Mouse (Mus musculus): Measurements from ENCODE around the gene Stpg3. TPM values are rescaled to one million over a fixed set of nuclear protein-coding genes. Genes with fewer than 3 reads are reported as not detected.
A peak's percentile ranks its signal among the peaks of the same experiment; 100 is the strongest.

Gene Stpg3
- total and polyA plus RNA-seq, 3 experiments: not detected

GRCm38 (mm10) chr2:25170326-25171100 lies 43.9 kb downstream of the Stpg3 start:
- H3K36me3 ChIP-seq (replicated peaks in 1 of 2; ENCODE audit: control insufficient read depth in 1 of 2, insufficient read depth in 1 of 2, low read length in 1 of 2): no peaks in the 10 kb centered on the region
- no peak overlapping the region for H3K27ac ChIP-seq (ENCODE audit: insufficient read depth, low read depth)
- TF ChIP-seq EP300 (IDR thresholded peaks at IDR 0.05; ENCODE audit: low read length) (0 out of 2 replicates have a peak, but pooled peaks have one; percentile 4), NELFE (IDR thresholded peaks at IDR 0.05; ENCODE audit: low read depth, low read length) (no peak), JUND (conservative IDR thresholded peaks at IDR 0.05; ENCODE audit: low read depth, low read length) (no peak)
- no peak overlapping the region for H3K4me3 ChIP-seq (replicated peaks in 1 of 3; ENCODE audit: low read depth in 2 of 3, low read length in 2 of 3, poor library complexity in 1 of 3)
- no peak overlapping the region for H3K9ac ChIP-seq (ENCODE audit: insufficient read depth, low read depth)
- DNase-seq (ENCODE audit: extremely low read depth): no peak
- peaks cover 15 to 26% of the 10 kb centered on the region in 2 experiments for H3K4me1 ChIP-seq (ENCODE audit: control insufficient read depth in 1 of 2, insufficient read depth in 2 of 2)
- in situ Hi-C loops (cut with MboI; ENCODE audit: low pct_ligation_motif_present, low pct_unique_long_range_greater_than_20kb, low sequenced_read_pairs) (no loop called here), dilution Hi-C loops (cut with MboI; ENCODE audit: extremely low pct_ligation_motif_present, extremely low pct_unique_long_range_greater_than_20kb, low sequenced_read_pairs) (no loop called here)
- H3K4me2 ChIP-seq (ENCODE audit: insufficient read depth, low read depth, poor library complexity, severe bottlenecking): no peak overlapping the region
- peaks cover 22% of the 10 kb centered on the region for H3K27me3 ChIP-seq (replicated peaks)
- no peaks in the 10 kb centered on the region for H3K79me2 ChIP-seq (replicated peaks; ENCODE audit: control insufficient read depth, extremely low read depth, insufficient read depth, poor library complexity, severe bottlenecking)
- H3K9me3 ChIP-seq (replicated peaks; ENCODE audit: low read length): no peaks in the 10 kb centered on the region

GRCm38 (mm10) chr2:25169778-25170177 lies 44.7 kb downstream of the Stpg3 start:
- Histone ChIP-seq H3K36me3 (replicated peaks in 1 of 2; ENCODE audit: control insufficient read depth in 1 of 2, insufficient read depth in 1 of 2, low read length in 1 of 2) (no peaks in the 10 kb centered on the region), H3K79me2 (replicated peaks; ENCODE audit: control insufficient read depth, extremely low read depth, insufficient read depth, poor library complexity, severe bottlenecking) (no peaks in the 10 kb centered on the region), H3K4me3 (replicated peaks in 1 of 3; ENCODE audit: low read depth in 2 of 3, low read length in 2 of 3, poor library complexity in 1 of 3) (no peak overlapping the region), H3K27ac (ENCODE audit: insufficient read depth, low read depth) (no peak overlapping the region), H3K4me2 (ENCODE audit: insufficient read depth, low read depth, poor library complexity, severe bottlenecking) (no peak overlapping the region), H3K27me3 (replicated peaks) (peaks cover 15% of the 10 kb centered on the region), H3K9ac (ENCODE audit: insufficient read depth, low read depth) (no peak overlapping the region), H3K4me1 (ENCODE audit: control insufficient read depth in 1 of 2, insufficient read depth in 2 of 2) (peaks cover 13 to 26% of the 10 kb centered on the region in 2 experiments), H3K9me3 (replicated peaks; ENCODE audit: low read length) (no peaks in the 10 kb centered on the region)
- in situ Hi-C loops (cut with MboI; ENCODE audit: low pct_ligation_motif_present, low pct_unique_long_range_greater_than_20kb, low sequenced_read_pairs) (no loop called here), dilution Hi-C loops (cut with MboI; ENCODE audit: extremely low pct_ligation_motif_present, extremely low pct_unique_long_range_greater_than_20kb, low sequenced_read_pairs) (no loop called here)
- no peak for TF ChIP-seq MAX (IDR thresholded peaks at IDR 0.05; ENCODE audit: low read length)
- 0 out of 2 replicates have a peak, but pooled peaks have one; percentile 7 for TF ChIP-seq CHD2 (IDR thresholded peaks at IDR 0.05; ENCODE audit: low read length)
- DNase-seq (ENCODE audit: extremely low read depth): no peak

GRCm38 (mm10) chr2:25168665-25168978 lies 45.8 kb downstream of the Stpg3 start:
- in situ Hi-C loops (cut with MboI; ENCODE audit: low pct_ligation_motif_present, low pct_unique_long_range_greater_than_20kb, low sequenced_read_pairs): no loop called here
- H3K4me2 ChIP-seq (ENCODE audit: insufficient read depth, low read depth, poor library complexity, severe bottlenecking): no peak overlapping the region
- no peak overlapping the region for H3K9ac ChIP-seq (ENCODE audit: insufficient read depth, low read depth)
- H3K79me2 ChIP-seq (replicated peaks; ENCODE audit: control insufficient read depth, extremely low read depth, insufficient read depth, poor library complexity, severe bottlenecking): no peaks in the 10 kb centered on the region
- DNase-seq (ENCODE audit: extremely low read depth): no peak
- H3K9me3 ChIP-seq (replicated peaks; ENCODE audit: low read length): no peaks in the 10 kb centered on the region
- peaks cover 5% of the 10 kb centered on the region for H3K27me3 ChIP-seq (replicated peaks)
- H3K36me3 ChIP-seq (replicated peaks in 1 of 2; ENCODE audit: control insufficient read depth in 1 of 2, insufficient read depth in 1 of 2, low read length in 1 of 2): no peaks in the 10 kb centered on the region
- no peak overlapping the region for H3K4me3 ChIP-seq (replicated peaks in 1 of 3; ENCODE audit: low read depth in 2 of 3, low read length in 2 of 3, poor library complexity in 1 of 3)
- dilution Hi-C loops (cut with MboI; ENCODE audit: extremely low pct_ligation_motif_present, extremely low pct_unique_long_range_greater_than_20kb, low sequenced_read_pairs): no loop called here
- H3K4me1 ChIP-seq (ENCODE audit: control insufficient read depth in 1 of 2, insufficient read depth in 2 of 2): peaks cover 11 to 32% of the 10 kb centered on the region in 2 experiments
- no peak overlapping the region for H3K27ac ChIP-seq (ENCODE audit: insufficient read depth, low read depth)
- no peak for TF ChIP-seq NELFE (IDR thresholded peaks at IDR 0.05; ENCODE audit: low read depth, low read length)
- TF ChIP-seq IRF4 (IDR thresholded peaks at IDR 0.05; ENCODE audit: low read depth, low read length): no peak
- TF ChIP-seq JUN (IDR thresholded peaks at IDR 0.05; ENCODE audit: insufficient read depth, low read depth, low read length): no peak
- no peak for TF ChIP-seq TBP (conservative IDR thresholded peaks at IDR 0.05; ENCODE audit: low read depth, low read length)
